Mouse (Mus musculus): Measurements from ENCODE around the gene Pnpla1. TPM values are rescaled to one million over a fixed set of nuclear protein-coding genes. Genes with fewer than 3 reads are reported as not detected.
"Not testable (repeated sequence)": the region's sequence is repeated elsewhere in the genome, so short reads cannot be mapped to it uniquely, and the experiment has no call there.

Gene Pnpla1
- polyA plus RNA-seq, 1 experiment from 2014 or later: not detected

DNA sequence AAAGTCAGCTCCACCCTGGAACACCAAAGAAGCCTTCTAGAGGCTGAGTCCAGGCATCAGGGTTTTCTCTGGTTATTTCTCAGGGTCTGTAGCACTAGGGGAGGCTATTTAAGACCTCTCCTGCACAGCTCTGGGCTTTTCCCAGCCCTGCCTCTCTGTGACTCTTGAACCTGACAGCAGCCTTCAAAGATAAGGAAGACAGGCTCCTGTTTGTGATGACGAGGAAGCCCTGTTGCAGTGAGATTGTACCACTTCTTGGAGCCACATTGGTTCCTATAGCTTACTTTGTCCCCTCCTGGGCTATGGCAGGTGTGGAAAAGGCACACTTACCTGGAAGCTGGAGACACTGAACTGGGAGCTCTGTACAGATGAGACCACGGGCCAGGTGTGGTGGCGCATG is 25.3 kb upstream of the Pnpla1 start:
- H3K4me2 ChIP-seq (ENCODE audit: low read depth): no peak overlapping the region
- ATAC-seq (ENCODE audit: insufficient read depth, low FRiP score, low TSS enrichment) (no peak), DNase-seq (ENCODE audit: low spot score) (no peak)
- H3K9me3 ChIP-seq (ENCODE audit: control insufficient read depth, low read length): no peaks in the 10 kb centered on the region
- no peak overlapping the region for H3K9ac ChIP-seq (ENCODE audit: low read length)
- no peaks in the 10 kb centered on the region for H3K4me1 ChIP-seq (ENCODE audit: control insufficient read depth, insufficient read depth, low read length)
- H3K36me3 ChIP-seq (ENCODE audit: control insufficient read depth, insufficient read depth, low read length): peaks cover 15% of the 10 kb centered on the region
- no peak overlapping the region for H3K4me3 ChIP-seq (ENCODE audit: low read depth, low read length)
- WGBS: 90% methylated on average over 3 of the region's 3 CpGs
- H3K27me3 ChIP-seq (ENCODE audit: control insufficient read depth, insufficient read depth, low read length): no peaks in the 10 kb centered on the region
- H3K27ac ChIP-seq (ENCODE audit: low read depth, low read length): no peak overlapping the region

- H3K36me3 ChIP-seq (ENCODE audit: control insufficient read depth, insufficient read depth, low read length): peaks cover 23% of the 10 kb centered on the region
- no peaks in the 10 kb centered on the region for H3K27me3 ChIP-seq (ENCODE audit: control insufficient read depth, insufficient read depth, low read length)
- H3K4me1 ChIP-seq (ENCODE audit: control insufficient read depth, insufficient read depth, low read length): no peaks in the 10 kb centered on the region
- no peak overlapping the region for H3K27ac ChIP-seq (ENCODE audit: low read depth, low read length)
- no peak overlapping the region for H3K9ac ChIP-seq (ENCODE audit: low read length)
- 86% methylated on average over 10 of the region's 10 CpGs for WGBS
- DNase-seq (ENCODE audit: low spot score): no peak
- ATAC-seq (ENCODE audit: insufficient read depth, low FRiP score, low TSS enrichment): no peak
- no peak overlapping the region for H3K4me3 ChIP-seq (ENCODE audit: low read depth, low read length)
- H3K4me2 ChIP-seq (ENCODE audit: low read depth): no peak overlapping the region
- no peaks in the 10 kb centered on the region for H3K9me3 ChIP-seq (ENCODE audit: control insufficient read depth, low read length)
These were observed 23.5 kb upstream of the Pnpla1 start for GRCm38 (mm10) chr17:28834676-28835075.

GRCm38 (mm10) chr17:28837840-28838239 is 20.4 kb upstream of the Pnpla1 start:
- Histone ChIP-seq H3K4me1 (ENCODE audit: control insufficient read depth, insufficient read depth, low read length) (no peaks in the 10 kb centered on the region), H3K27ac (ENCODE audit: low read depth, low read length) (no peak overlapping the region), H3K9me3 (ENCODE audit: control insufficient read depth, low read length) (no peaks in the 10 kb centered on the region), H3K4me2 (ENCODE audit: low read depth) (no peak overlapping the region), H3K36me3 (ENCODE audit: control insufficient read depth, insufficient read depth, low read length) (peaks cover 21% of the 10 kb centered on the region), H3K27me3 (ENCODE audit: control insufficient read depth, insufficient read depth, low read length) (no peaks in the 10 kb centered on the region), H3K4me3 (ENCODE audit: low read depth, low read length) (no peak overlapping the region), H3K9ac (ENCODE audit: low read length) (no peak overlapping the region)
- ATAC-seq (ENCODE audit: insufficient read depth, low FRiP score, low TSS enrichment): no peak
- WGBS: 94% methylated on average over 7 of the region's 7 CpGs
- DNase-seq (ENCODE audit: low spot score): no peak

DNA sequence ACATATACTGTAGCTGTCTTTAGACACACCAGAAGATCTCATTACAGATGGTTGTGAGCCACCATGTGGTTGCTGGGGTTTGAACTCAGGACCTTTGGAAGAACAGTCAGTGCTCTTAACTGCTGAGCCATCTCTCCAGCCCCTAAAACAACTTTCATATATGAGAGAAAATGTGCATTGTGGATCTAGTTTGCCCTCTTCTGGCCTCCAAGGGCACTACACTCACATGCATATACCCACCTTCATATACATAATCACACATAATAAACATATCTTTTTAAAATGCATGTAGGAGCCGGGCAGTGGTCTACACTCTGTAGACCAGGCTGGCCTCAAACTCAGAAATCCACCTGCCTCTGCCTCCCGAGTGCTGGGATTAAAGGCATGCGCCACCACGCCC is 16.3 kb upstream of the Pnpla1 start:
- not testable (repeated sequence) for H3K9me3 ChIP-seq (ENCODE audit: control insufficient read depth, low read length); H3K9ac ChIP-seq (ENCODE audit: low read length); DNase-seq (ENCODE audit: low spot score); H3K27me3 ChIP-seq (ENCODE audit: control insufficient read depth, insufficient read depth, low read length); H3K27ac ChIP-seq (ENCODE audit: low read depth, low read length); H3K4me3 ChIP-seq (ENCODE audit: low read depth, low read length); H3K4me1 ChIP-seq (ENCODE audit: control insufficient read depth, insufficient read depth, low read length); ATAC-seq (ENCODE audit: insufficient read depth, low FRiP score, low TSS enrichment); H3K4me2 ChIP-seq (ENCODE audit: low read depth)
- WGBS: over 99% methylated on average over 4 of the region's 4 CpGs
- peaks cover 15% of the 10 kb centered on the region for H3K36me3 ChIP-seq (ENCODE audit: control insufficient read depth, insufficient read depth, low read length)

DNA sequence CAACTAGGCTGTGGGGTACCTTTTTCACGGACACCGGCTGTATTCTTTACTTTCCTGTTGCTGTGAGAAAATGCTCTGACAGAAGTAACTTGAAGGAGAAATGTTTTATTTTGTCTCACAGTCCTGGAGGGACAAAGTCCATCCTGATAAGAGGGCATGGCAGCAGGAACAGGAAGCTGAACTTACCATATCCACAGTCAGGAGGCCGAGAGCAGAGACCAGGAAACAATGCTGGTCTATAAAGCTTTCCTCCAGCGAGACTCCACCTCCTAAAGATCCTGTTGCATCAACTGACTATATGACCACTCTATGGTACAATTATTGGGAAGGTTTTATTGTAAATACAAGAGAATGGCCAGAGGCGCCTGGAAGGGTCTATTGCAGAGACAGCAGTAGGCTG is 14.5 kb upstream of the Pnpla1 start:
- WGBS: 70% methylated on average over 5 of the region's 5 CpGs
- DNase-seq (ENCODE audit: low spot score) (no peak), ATAC-seq (ENCODE audit: insufficient read depth, low FRiP score, low TSS enrichment) (no peak)

GRCm38 (mm10) chr17:28846974-28847617 is 11.1 kb upstream of the Pnpla1 start:
- ATAC-seq (ENCODE audit: insufficient read depth, low FRiP score, low TSS enrichment): no peak
- Histone ChIP-seq H3K4me1 (ENCODE audit: control insufficient read depth, insufficient read depth, low read length) (no peaks in the 10 kb centered on the region), H3K27me3 (ENCODE audit: control insufficient read depth, insufficient read depth, low read length) (no peaks in the 10 kb centered on the region), H3K9me3 (ENCODE audit: control insufficient read depth, low read length) (no peaks in the 10 kb centered on the region), H3K36me3 (ENCODE audit: control insufficient read depth, insufficient read depth, low read length) (no peaks in the 10 kb centered on the region), H3K4me2 (ENCODE audit: low read depth) (no peak overlapping the region), H3K27ac (ENCODE audit: low read depth, low read length) (no peak overlapping the region), H3K9ac (ENCODE audit: low read length) (no peak overlapping the region), H3K4me3 (ENCODE audit: low read depth, low read length) (no peak overlapping the region)
- 68% methylated on average over 11 of the region's 11 CpGs for WGBS
- DNase-seq (ENCODE audit: low spot score): no peak

More for the DNA sequence above, 14.5 kb upstream of the Pnpla1 start:
- Histone ChIP-seq H3K27ac (ENCODE audit: low read depth, low read length) (no peak overlapping the region), H3K9ac (ENCODE audit: low read length) (no peak overlapping the region), H3K36me3 (ENCODE audit: control insufficient read depth, insufficient read depth, low read length) (peaks cover 3% of the 10 kb centered on the region), H3K4me3 (ENCODE audit: low read depth, low read length) (no peak overlapping the region), H3K9me3 (ENCODE audit: control insufficient read depth, low read length) (no peaks in the 10 kb centered on the region), H3K4me2 (ENCODE audit: low read depth) (no peak overlapping the region), H3K27me3 (ENCODE audit: control insufficient read depth, insufficient read depth, low read length) (no peaks in the 10 kb centered on the region), H3K4me1 (ENCODE audit: control insufficient read depth, insufficient read depth, low read length) (no peaks in the 10 kb centered on the region)

DNA sequence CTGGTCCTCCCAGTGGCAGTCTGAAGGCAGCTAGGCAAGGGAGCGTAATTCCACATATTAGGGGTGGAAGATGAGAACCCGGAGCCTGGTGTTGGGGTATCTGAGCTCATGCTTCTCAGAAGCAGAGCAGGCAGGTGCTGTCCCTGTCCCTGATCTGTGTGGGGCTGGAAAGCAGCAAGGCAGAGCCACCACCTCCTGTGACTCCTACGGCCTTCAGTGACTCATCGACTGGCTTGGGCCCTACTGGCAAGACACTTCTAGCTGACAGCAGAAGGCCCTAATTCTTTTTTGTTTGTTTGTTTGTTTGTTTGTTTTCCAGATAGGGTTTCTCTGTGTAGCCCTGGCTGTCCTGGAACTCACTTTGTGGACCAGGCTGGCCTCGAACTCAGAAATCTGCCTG is 7.7 kb upstream of the Pnpla1 start:
- WGBS: 89% methylated on average over 5 of the region's 5 CpGs
- DNase-seq (ENCODE audit: low spot score): no peak

GRCm38 (mm10) chr17:28854377-28854776 is 3.8 kb upstream of the Pnpla1 start:
- Histone ChIP-seq H3K4me3 (ENCODE audit: low read depth, low read length) (no peak overlapping the region), H3K36me3 (ENCODE audit: control insufficient read depth, insufficient read depth, low read length) (no peaks in the 10 kb centered on the region), H3K27ac (ENCODE audit: low read depth, low read length) (no peak overlapping the region), H3K27me3 (ENCODE audit: control insufficient read depth, insufficient read depth, low read length) (no peaks in the 10 kb centered on the region), H3K9ac (ENCODE audit: low read length) (no peak overlapping the region), H3K4me1 (ENCODE audit: control insufficient read depth, insufficient read depth, low read length) (no peaks in the 10 kb centered on the region), H3K9me3 (ENCODE audit: control insufficient read depth, low read length) (0 out of 2 replicates have a peak, but pooled peaks cover 2% of the 10 kb centered on the region), H3K4me2 (ENCODE audit: low read depth) (no peak overlapping the region)
- DNase-seq (ENCODE audit: low spot score): no peak
- WGBS: 86% methylated on average over 7 of the region's 7 CpGs
- no peak for ATAC-seq (ENCODE audit: insufficient read depth, low FRiP score, low TSS enrichment)

More for the DNA sequence above, 7.7 kb upstream of the Pnpla1 start:
- ATAC-seq (ENCODE audit: insufficient read depth, low FRiP score, low TSS enrichment): no peak
- Histone ChIP-seq H3K4me1 (ENCODE audit: control insufficient read depth, insufficient read depth, low read length) (no peaks in the 10 kb centered on the region), H3K36me3 (ENCODE audit: control insufficient read depth, insufficient read depth, low read length) (no peaks in the 10 kb centered on the region), H3K27me3 (ENCODE audit: control insufficient read depth, insufficient read depth, low read length) (no peaks in the 10 kb centered on the region), H3K4me3 (ENCODE audit: low read depth, low read length) (no peak overlapping the region), H3K4me2 (ENCODE audit: low read depth) (no peak overlapping the region), H3K27ac (ENCODE audit: low read depth, low read length) (no peak overlapping the region), H3K9me3 (ENCODE audit: control insufficient read depth, low read length) (no peaks in the 10 kb centered on the region), H3K9ac (ENCODE audit: low read length) (no peak overlapping the region)

GRCm38 (mm10) chr17:28855166-28855885 is 2.9 kb upstream of the Pnpla1 start:
- Histone ChIP-seq H3K4me3 (ENCODE audit: low read depth, low read length) (no peak overlapping the region), H3K4me2 (ENCODE audit: low read depth) (no peak overlapping the region), H3K36me3 (ENCODE audit: control insufficient read depth, insufficient read depth, low read length) (no peaks in the 10 kb centered on the region), H3K9ac (ENCODE audit: low read length) (no peak overlapping the region), H3K27me3 (ENCODE audit: control insufficient read depth, insufficient read depth, low read length) (no peaks in the 10 kb centered on the region), H3K4me1 (ENCODE audit: control insufficient read depth, insufficient read depth, low read length) (no peaks in the 10 kb centered on the region), H3K27ac (ENCODE audit: low read depth, low read length) (no peak overlapping the region), H3K9me3 (ENCODE audit: control insufficient read depth, low read length) (0 out of 2 replicates have a peak, but pooled peaks cover 2% of the 10 kb centered on the region)
- DNase-seq (ENCODE audit: low spot score) (no peak), ATAC-seq (ENCODE audit: insufficient read depth, low FRiP score, low TSS enrichment) (no peak)
- WGBS: 78% methylated on average over 9 of the region's 9 CpGs
